Mouse (Mus musculus) liver, adult 2 months (tissue): ENCODE measurements around the gene S100a11.

Experiments used
- CTCF ChIP-seq: fragments of 200-500 bp; IDR thresholded peaks from 2 replicates; pipeline ENCODE4 v1.5.1; 2011; ENCODE audit warnings: low read depth, low read length, control low read depth
- POLR2A ChIP-seq: fragments of 200-500 bp; IDR thresholded peaks from 2 replicates; pipeline ENCODE4 v1.6.1; 2011; ENCODE audit warnings: low read length, control low read depth; ENCODE audit not compliant: insufficient read depth; ENCODE audit errors: extremely low read depth

DNA sequence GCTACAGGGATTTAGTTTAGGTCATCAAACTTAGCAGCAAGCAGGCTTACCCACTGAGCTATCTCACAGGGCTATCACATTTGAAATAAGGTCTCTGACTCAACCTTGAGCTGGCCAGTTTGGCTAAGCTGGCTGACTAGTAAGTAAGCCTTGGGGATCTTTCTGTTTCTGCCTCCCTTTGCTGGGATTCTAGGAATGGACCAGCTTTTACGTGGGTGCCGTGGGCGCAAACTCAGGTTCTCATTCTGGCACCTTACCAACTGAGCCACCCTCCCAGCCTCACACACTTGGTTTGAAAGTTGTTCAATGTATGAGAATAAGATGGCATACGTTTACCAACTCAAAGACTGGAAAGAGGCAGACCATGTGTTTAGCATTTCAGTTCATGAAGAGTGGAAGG lies 42.9 kb downstream of the S100a11 start:
- TF ChIP-seq CTCF = no peak
- TF ChIP-seq POLR2A = no peak
